Mouse (Mus musculus) CD4-positive, CD25-positive, alpha-beta regulatory T cell, adult 2 months (primary cell): ENCODE data around the gene Bcl2.
"Not testable (repeated sequence)": the region's sequence is repeated elsewhere in the genome, so short reads cannot be mapped to it uniquely, and the experiment has no call there.

ENCODE experiments used
- DNase-seq: peaks from one replicate; pipeline ENCODE4 v3.0.0-alpha.2; 2012; ENCODE audit warnings: low read depth, low spot score

The Bcl2 gene

DNA sequence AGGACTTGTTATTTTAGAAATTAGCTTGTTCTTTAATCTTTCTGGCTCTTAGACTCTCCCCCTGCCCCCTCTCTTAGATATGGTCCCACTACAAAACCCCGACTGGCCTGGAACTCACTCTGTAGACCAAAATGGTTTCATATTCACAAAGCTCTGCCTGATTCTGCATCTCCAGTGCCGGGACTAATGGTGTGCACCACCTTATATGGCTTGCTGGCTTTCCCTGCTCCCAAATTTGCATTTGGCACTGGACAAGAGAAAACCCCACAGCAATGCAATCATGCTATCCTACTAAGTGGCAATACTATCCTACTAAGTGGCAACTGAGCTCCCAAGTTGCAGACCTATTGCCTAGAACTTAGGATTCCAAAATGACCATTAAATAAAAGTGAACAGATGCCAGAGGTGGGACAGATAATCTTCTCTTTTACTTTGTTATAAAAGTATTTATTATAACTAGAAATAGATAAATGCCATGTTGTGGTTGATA is 154.9 kb downstream of the Bcl2 start:
- no peak for DNase-seq

- no peak for DNase-seq
Measured at GRCm38 (mm10) chr1:106555498-106556168, 158.4 kb downstream of the Bcl2 start.

GRCm38 (mm10) chr1:106553846-106554802 is 159.9 kb downstream of the Bcl2 start:
- DNase-seq = no peak

GRCm38 (mm10) chr1:106552856-106553255 is 161.2 kb downstream of the Bcl2 start:
- no peak for DNase-seq

DNA sequence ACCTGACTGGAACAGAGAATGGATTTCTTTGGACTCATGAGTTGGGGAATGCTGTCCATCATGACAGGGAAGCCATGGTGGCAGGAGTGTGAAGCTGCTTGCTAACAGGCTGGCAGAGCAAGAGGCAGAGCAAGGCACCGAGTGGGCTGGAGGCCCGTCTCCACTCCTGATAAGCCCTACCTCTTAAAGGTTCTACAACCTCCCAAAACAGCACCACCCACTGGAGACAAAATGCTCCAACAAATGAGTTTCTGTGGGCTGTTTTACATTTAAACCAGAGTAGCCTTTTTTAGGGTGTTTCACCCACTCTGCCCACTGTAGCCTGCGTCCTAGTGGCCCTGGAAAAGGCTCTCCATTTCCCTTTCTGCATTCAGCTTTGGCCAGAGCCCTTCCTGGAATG is 163.5 kb downstream of the Bcl2 start:
- peak; percentile 46 for DNase-seq

DNA sequence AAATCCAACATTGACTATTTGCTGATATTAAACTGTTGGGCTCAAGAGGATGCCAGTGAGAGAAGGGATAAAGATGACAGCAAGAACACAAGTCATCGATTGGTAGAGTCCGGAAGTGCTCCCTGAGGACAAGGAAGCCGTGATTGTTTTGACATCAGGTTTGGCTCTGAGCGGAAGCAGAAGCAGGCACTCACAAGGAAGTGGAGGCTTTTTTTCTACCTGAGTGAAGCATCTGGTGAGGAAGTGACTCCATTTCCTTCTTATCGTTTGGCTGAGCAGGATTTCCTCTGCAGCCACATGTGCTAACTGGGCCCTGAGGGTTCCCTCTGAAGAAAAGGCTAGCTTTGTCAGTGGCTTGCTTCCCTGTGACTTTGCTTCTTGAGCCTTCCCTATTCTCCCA is 165.0 kb downstream of the Bcl2 start:
- peak; percentile 58 for DNase-seq

DNA sequence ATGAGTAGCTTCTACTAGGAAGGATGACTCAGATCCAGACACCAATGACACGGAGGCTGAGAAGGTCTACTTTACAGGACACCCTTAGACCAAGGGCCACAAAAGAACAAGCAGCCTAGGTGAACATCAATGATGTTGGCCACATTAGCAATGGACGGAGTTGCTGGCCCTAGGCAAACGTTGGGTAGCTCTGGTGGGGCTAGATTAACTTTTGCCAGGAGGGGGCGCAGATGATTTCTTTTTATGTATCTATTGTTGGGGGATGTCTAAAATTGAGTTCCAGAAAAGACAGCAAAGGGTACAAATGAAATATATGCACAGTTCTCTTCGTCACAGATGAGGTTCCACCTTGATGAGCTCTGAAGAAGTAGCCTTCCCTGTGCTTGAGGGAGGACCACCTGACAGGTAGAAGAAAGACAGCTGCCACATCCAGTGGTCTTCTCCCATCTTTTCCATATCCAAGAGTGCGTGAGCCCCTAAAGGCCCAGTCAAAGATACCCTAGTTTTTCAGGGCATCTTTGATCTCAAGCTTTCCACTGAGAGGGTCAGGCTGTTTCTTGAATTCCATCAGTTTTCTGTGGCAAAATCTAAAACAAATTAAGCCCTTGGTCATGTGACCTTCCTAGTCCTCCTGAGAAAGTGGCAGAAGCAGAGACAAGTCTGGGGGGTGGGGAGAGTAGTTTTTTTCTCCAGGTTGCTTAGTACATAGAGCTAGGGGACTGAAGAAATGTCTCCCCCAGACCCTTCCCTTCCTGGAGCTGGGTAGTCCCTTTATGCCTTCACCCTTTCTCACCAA is 169.1 kb downstream of the Bcl2 start:
- DNase-seq = peak; percentile 77

GRCm38 (mm10) chr1:106542731-106543130 is 171.3 kb downstream of the Bcl2 start:
- DNase-seq = peak; percentile 34

DNA sequence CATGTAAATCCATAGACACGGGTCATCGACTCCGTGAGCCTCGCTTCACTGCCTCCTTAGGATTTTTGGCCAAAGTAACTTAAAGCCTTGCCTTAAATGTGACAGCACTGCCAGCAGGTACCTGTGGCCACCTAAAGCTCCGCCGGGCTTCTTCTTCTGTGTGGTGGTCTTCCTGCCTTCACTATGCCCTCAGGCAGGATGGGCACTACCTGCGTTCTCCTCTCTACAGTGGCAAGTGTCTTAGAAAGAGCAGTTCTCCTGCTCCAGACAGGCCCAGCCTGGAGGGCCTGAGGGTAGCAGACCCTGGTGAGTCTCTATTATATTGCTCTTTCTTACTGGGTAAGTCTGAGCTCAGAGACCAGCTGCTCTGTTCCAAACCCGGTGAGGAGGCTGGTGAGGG is 172.2 kb downstream of the Bcl2 start:
- DNase-seq = no peak

- no peak for DNase-seq
Measured at GRCm38 (mm10) chr1:106540130-106540529, 173.9 kb downstream of the Bcl2 start.

DNA sequence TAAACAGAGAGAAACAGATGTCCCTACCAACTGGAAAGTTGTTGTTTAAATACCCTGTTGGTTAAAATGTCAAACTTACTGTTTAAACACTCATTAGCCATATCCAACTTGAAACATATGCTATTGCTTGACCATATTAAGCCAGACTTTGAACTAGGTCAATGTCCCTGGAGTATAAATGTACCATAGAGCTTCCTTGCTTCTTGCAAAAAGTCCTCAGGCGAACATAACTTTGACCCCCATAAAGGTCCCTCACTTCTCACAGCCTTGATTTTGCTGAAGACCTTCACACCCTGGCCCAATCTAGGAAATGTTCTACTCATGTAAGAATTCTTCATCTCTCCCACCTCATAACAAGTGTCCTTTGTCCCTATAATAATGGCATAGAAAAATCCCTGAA is 175.0 kb downstream of the Bcl2 start:
- no peak for DNase-seq

DNA sequence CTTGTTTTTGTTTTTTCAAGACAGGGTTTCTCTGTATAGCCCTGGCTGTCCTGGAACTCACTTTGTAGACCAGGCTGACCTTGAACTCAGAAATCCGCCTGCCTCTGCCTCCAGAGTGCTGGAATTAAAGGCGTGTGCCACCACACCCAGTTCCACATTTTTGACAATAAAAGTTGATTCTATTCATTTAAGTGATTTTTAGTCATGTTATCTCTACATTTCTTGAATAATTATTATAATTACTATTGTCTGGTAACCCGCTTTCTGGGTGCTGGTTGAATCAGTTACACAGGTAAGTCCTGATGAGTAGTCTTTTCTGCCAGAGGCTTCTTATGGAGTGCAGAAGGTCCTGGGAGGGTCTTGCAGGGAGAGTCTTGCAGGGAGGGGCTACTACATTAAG is 179.2 kb downstream of the Bcl2 start:
- DNase-seq = not testable (repeated sequence)

GRCm38 (mm10) chr1:106529570-106529969 is 184.5 kb downstream of the Bcl2 start:
- no peak for DNase-seq

DNA sequence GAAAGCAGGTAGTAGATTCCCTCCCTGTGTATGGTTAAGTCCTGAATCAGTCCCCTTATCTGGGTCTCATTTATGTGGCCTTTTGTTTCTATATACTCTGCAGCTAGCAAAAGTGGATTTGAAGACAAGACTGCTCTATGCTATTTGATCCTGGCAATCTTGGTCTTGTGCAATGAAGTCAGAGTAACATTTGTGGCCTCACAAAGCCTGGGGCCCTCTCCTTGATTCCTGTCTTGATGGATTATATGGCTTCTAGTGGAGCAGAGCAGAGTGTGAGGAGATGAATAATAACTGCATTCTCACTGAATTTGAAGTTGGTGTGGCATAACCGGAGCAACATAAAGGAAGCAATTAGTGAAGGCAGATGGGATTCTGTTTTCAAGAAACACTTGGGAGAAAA is 186.5 kb downstream of the Bcl2 start:
- no peak for DNase-seq

- no peak for DNase-seq
Measured at GRCm38 (mm10) chr1:106526751-106527150, 187.3 kb downstream of the Bcl2 start.

DNA sequence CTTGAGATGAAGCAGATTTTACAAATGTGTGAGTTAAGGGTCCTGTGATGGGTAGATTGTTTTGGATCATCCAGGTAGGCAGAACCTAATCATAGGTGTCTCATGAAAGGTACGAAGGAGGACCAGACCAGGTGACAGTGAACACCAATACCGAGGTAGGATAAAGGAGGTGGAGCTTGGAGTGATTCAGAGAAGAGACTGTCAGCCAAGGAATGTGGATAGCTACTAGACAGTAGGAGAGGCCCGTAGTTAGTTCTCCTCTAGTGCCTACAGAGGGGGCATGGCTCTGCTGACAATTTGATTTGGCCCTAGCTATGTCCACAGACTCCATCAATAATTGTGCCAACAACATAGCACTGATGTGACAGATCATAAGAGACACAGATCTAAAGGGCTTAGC is 188.0 kb downstream of the Bcl2 start:
- no peak for DNase-seq

DNA sequence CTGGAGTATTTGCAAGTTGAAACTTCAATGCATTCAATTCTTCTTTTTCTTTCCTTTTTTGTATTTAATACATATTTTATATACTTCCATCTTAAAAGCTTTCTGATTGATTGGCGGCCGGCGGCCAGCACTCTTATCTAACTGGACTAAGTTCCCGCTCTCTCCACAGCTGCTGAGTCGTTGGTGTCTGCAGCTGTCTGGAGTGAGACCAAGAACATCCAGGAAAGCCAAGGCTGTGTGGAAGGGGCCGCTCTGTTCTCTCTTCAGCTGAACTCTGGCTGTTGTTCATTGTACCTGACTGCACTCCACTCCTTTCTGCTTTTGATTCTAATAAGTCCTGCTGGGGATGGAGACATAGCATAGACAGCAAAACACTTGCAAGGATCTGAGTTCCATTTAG is 190.3 kb downstream of the Bcl2 start:
- DNase-seq = no peak

DNA sequence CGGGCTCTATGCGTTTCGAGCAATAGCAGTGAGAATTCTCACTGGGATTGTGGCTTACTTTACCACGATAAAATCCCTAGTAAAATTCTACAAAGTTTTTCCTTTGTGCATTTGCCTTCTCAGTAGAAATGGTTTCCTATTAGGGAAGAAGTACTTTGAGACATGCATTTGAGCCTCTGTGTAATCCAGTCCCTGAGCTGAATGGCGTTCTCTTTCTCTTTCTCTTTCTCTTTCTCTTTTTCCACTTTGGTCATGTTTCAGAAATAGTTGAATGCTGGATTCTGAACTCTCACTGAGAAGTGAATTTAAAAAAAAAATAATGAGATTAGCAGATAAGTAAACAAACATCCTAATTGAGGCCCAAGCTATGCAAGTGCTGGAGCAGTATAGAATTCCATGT is 191.1 kb downstream of the Bcl2 start:
- DNase-seq = no peak

DNA sequence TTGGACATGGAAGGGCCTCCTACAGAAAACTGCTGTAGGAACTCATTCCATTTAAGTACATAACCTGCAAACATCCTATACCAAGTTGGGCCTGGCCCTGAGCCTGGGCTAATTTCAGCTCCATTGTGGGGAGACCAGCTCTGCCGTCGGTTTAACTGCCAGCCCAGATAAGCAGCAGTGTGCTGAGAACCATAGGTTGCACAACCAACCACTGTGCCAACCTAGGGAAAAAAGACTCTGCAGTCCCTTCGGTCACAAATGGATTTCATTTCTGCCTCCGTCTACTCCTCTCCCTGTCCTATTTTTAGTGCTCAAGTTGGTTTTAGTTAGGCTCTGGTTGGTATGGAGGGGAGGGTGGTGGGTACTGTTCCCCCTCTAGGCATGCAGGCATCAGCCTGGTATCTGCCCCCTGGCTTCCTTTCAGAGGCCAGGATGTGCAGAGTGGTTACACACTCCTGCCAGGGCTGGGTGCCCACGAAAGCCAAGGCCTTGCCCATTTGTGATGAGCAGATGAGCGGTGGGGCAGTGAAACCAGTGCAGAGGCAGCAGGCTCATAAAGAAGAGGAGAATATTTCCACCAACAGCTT is 196.4 kb downstream of the Bcl2 start:
- no peak for DNase-seq

- DNase-seq = no peak
Measured at GRCm38 (mm10) chr1:106517099-106517498, 197.0 kb downstream of the Bcl2 start.

GRCm38 (mm10) chr1:106515611-106516010 is 198.5 kb downstream of the Bcl2 start:
- peak; percentile 77 for DNase-seq
